Mouse (Mus musculus) small intestine, adult 2 months (tissue): ENCODE results near the gene Hsp90ab1.

ENCODE experiments used
- CTCF ChIP-seq: fragments of 200-500 bp; IDR thresholded peaks from 2 replicates; pipeline ENCODE4 v1.5.1; 2012; ENCODE audit warnings: low read depth, mild to moderate bottlenecking, control low read depth, inconsistent platforms, low read length, moderate library complexity, mixed read lengths; ENCODE audit not compliant: insufficient replicate concordance, insufficient read length; ENCODE audit errors: extremely low read depth
- POLR2A ChIP-seq: fragments of 200-500 bp; IDR thresholded peaks from 2 replicates; pipeline ENCODE4 v1.6.1; 2012; ENCODE audit warnings: low read depth, mild to moderate bottlenecking, control low read depth, inconsistent platforms, low read length, moderate library complexity

- no peak for TF ChIP-seq CTCF
- TF ChIP-seq POLR2A, result no peak
Observed at GRCm38 (mm10) chr17:45556514-45557245, 16.4 kb downstream of the Hsp90ab1 start.
